Mouse (Mus musculus): Measurements from ENCODE around the gene Arhgap45. TPM values are rescaled to one million over a fixed set of nuclear protein-coding genes. Genes with fewer than 3 reads are reported as not detected.

The Arhgap45 gene
- polyA plus RNA-seq, 2 experiments, result 7.9 to 20.9 TPM

- 68% methylated on average over 15 of the region's 15 CpGs for WGBS (ENCODE audit: insufficient replicate concordance)
- TF ChIP-seq EP300 (IDR thresholded peaks at IDR 0.05; ENCODE audit: low read depth) (no peak), CTCF (IDR thresholded peaks at IDR 0.05; ENCODE audit: low read depth) (no peak)
- H3K9ac ChIP-seq (replicated peaks), result no peak overlapping the region
- no peaks in the 10 kb centered on the region; the same call in none of the 2 replicates for H3K36me3 ChIP-seq (replicated peaks; ENCODE audit: control insufficient read depth, insufficient read depth, low read depth)
- DNase-seq (ENCODE audit: low read depth in 3 of 3, low spot score in 3 of 3), result no peak
- H3K27me3 ChIP-seq (ENCODE audit: control insufficient read depth, insufficient read depth, low read length), result no peaks in the 10 kb centered on the region
- H3K27ac ChIP-seq, result no peak overlapping the region
- no peak overlapping the region for H3K4me2 ChIP-seq (ENCODE audit: low read depth)
- no peak for ATAC-seq (ENCODE audit: insufficient read depth)
- H3K9me3 ChIP-seq (ENCODE audit: control insufficient read depth, low read length), result no peaks in the 10 kb centered on the region
- peaks cover 8 to 9% of the 10 kb centered on the region in 2 experiments for H3K4me1 ChIP-seq (replicated peaks; ENCODE audit: control insufficient read depth in 2 of 2, insufficient read depth in 2 of 2, low read length in 1 of 2)
- no peak overlapping the region for H3K4me3 ChIP-seq (ENCODE audit: insufficient read depth in 1 of 2, low read depth in 2 of 2, low read length in 2 of 2)
These were observed 8.0 kb downstream of the Arhgap45 start for GRCm38 (mm10) chr10:80024229-80025043.

GRCm38 (mm10) chr10:80025044-80025347 is 8.5 kb downstream of the Arhgap45 start:
- Histone ChIP-seq H3K4me3 (ENCODE audit: insufficient read depth in 1 of 2, low read depth in 2 of 2, low read length in 2 of 2) (no peak overlapping the region), H3K4me1 (replicated peaks; ENCODE audit: control insufficient read depth in 2 of 2, insufficient read depth in 2 of 2, low read length in 1 of 2) (peaks cover 5 to 7% of the 10 kb centered on the region in 2 experiments), H3K9me3 (ENCODE audit: control insufficient read depth, low read length) (no peaks in the 10 kb centered on the region), H3K27me3 (ENCODE audit: control insufficient read depth, insufficient read depth, low read length) (no peaks in the 10 kb centered on the region), H3K36me3 (replicated peaks; ENCODE audit: control insufficient read depth, insufficient read depth, low read depth) (no peaks in the 10 kb centered on the region; the same call in none of the 2 replicates), H3K27ac (no peak overlapping the region), H3K9ac (replicated peaks) (no peak overlapping the region), H3K4me2 (ENCODE audit: low read depth) (no peak overlapping the region)
- ATAC-seq (ENCODE audit: insufficient read depth), result no peak
- no peak for DNase-seq (ENCODE audit: low read depth in 3 of 3, low spot score in 3 of 3)
- TF ChIP-seq EP300 (IDR thresholded peaks at IDR 0.05; ENCODE audit: low read depth), result no peak
- TF ChIP-seq CTCF (IDR thresholded peaks at IDR 0.05; ENCODE audit: low read depth), result no peak
- WGBS (ENCODE audit: insufficient replicate concordance), result 38% methylated on average over 4 of the region's 4 CpGs

- Histone ChIP-seq H3K36me3 (replicated peaks; ENCODE audit: control insufficient read depth, insufficient read depth, low read depth) (no peaks in the 10 kb centered on the region; the same call in none of the 2 replicates), H3K9ac (replicated peaks) (no peak overlapping the region), H3K4me1 (replicated peaks; ENCODE audit: control insufficient read depth in 2 of 2, insufficient read depth in 2 of 2, low read length in 1 of 2) (peaks cover 5 to 7% of the 10 kb centered on the region in 2 experiments), H3K4me2 (ENCODE audit: low read depth) (no peak overlapping the region), H3K9me3 (ENCODE audit: control insufficient read depth, low read length) (no peaks in the 10 kb centered on the region), H3K27ac (no peak overlapping the region), H3K27me3 (ENCODE audit: control insufficient read depth, insufficient read depth, low read length) (no peaks in the 10 kb centered on the region), H3K4me3 (ENCODE audit: insufficient read depth in 1 of 2, low read depth in 2 of 2, low read length in 2 of 2) (no peak overlapping the region)
- DNase-seq (ENCODE audit: low read depth in 3 of 3, low spot score in 3 of 3), result no peak
- WGBS (ENCODE audit: insufficient replicate concordance), result 68% methylated on average over 10 of the region's 10 CpGs
- TF ChIP-seq CTCF (IDR thresholded peaks at IDR 0.05; ENCODE audit: low read depth) (no peak), EP300 (IDR thresholded peaks at IDR 0.05; ENCODE audit: low read depth) (no peak)
- ATAC-seq (ENCODE audit: insufficient read depth), result no peak
These were observed 9.0 kb downstream of the Arhgap45 start for GRCm38 (mm10) chr10:80025463-80025862.

- H3K27ac ChIP-seq, result no peak overlapping the region
- no peak overlapping the region for H3K4me2 ChIP-seq (ENCODE audit: low read depth)
- H3K4me3 ChIP-seq (ENCODE audit: insufficient read depth in 1 of 2, low read depth in 2 of 2, low read length in 2 of 2), result no peak overlapping the region
- H3K27me3 ChIP-seq (ENCODE audit: control insufficient read depth, insufficient read depth, low read length), result no peaks in the 10 kb centered on the region
- H3K4me1 ChIP-seq (replicated peaks; ENCODE audit: control insufficient read depth in 2 of 2, insufficient read depth in 2 of 2, low read length in 1 of 2), result peaks cover 5 to 7% of the 10 kb centered on the region in 2 experiments
- TF ChIP-seq CTCF (IDR thresholded peaks at IDR 0.05; ENCODE audit: low read depth) (no peak), EP300 (IDR thresholded peaks at IDR 0.05; ENCODE audit: low read depth) (no peak)
- 0 out of 2 replicates have a peak, but pooled peaks have one; percentile 10 for ATAC-seq (ENCODE audit: insufficient read depth)
- H3K36me3 ChIP-seq (replicated peaks; ENCODE audit: control insufficient read depth, insufficient read depth, low read depth), result no peaks in the 10 kb centered on the region; the same call in none of the 2 replicates
- no peak for DNase-seq (ENCODE audit: low read depth in 3 of 3, low spot score in 3 of 3)
- WGBS (ENCODE audit: insufficient replicate concordance), result 51% methylated on average over 12 of the region's 12 CpGs
- H3K9ac ChIP-seq (replicated peaks), result no peak overlapping the region
- no peaks in the 10 kb centered on the region for H3K9me3 ChIP-seq (ENCODE audit: control insufficient read depth, low read length)
These were observed 9.4 kb downstream of the Arhgap45 start for GRCm38 (mm10) chr10:80025889-80026288.

- Histone ChIP-seq H3K9ac (replicated peaks) (no peak overlapping the region), H3K27ac (no peak overlapping the region), H3K36me3 (replicated peaks; ENCODE audit: control insufficient read depth, insufficient read depth, low read depth) (no peaks in the 10 kb centered on the region; the same call in none of the 2 replicates), H3K4me3 (ENCODE audit: insufficient read depth in 1 of 2, low read depth in 2 of 2, low read length in 2 of 2) (no peak overlapping the region), H3K9me3 (ENCODE audit: control insufficient read depth, low read length) (no peaks in the 10 kb centered on the region), H3K27me3 (ENCODE audit: control insufficient read depth, insufficient read depth, low read length) (no peaks in the 10 kb centered on the region), H3K4me2 (ENCODE audit: low read depth) (no peak overlapping the region), H3K4me1 (replicated peaks; ENCODE audit: control insufficient read depth in 2 of 2, insufficient read depth in 2 of 2, low read length in 1 of 2) (peaks cover 7 to 12% of the 10 kb centered on the region in 2 experiments)
- ATAC-seq (ENCODE audit: insufficient read depth) (peak; percentile 27; the same call in 1 of the 2 replicates), DNase-seq (ENCODE audit: low read depth in 3 of 3, low spot score in 3 of 3) (no peak)
- TF ChIP-seq EP300 (IDR thresholded peaks at IDR 0.05; ENCODE audit: low read depth) (no peak), CTCF (IDR thresholded peaks at IDR 0.05; ENCODE audit: low read depth) (no peak)
- WGBS (ENCODE audit: insufficient replicate concordance), result 59% methylated on average over 20 of the region's 20 CpGs
These were observed 11.4 kb downstream of the Arhgap45 start for GRCm38 (mm10) chr10:80027681-80028520.

Data from liver, embryonic 14.5 days (tissue).